ENCODE assay signal across 15 mouse cellular contexts in the genomic region with DNA sequence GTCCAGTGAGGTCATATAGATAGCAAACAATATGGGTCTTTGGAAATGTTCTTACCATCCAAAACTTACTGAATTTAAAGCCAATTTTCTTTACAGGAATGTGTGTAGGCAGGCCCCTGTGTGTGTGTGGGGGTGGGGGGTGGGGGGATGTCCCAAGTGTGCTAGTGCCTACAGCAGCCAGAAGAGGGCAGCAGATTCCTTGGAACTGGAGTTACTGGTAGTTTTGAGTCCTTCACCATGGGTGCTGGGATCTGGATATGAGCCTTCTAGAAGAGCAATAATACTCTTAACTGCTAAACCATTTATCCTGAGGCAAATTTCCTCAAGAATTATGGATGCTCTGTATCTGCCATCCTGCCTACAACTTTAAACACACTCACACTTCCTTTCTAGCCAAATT.
"Had no signal": no experiment of that assay in that cellular context is flagged by ENCODE, and none has a peak within 500 bp of the region (broad histone marks: within the 10 kb centered on the region; RNA-seq: fewer than 3 reads in every experiment).

No protein-coding gene starts in this region.

- H3K27ac ChIP-seq: kidney, postnatal 0 days; left cerebral cortex, adult 2 months; liver, embryonic 13.5 days; midbrain, embryonic 12.5 days; midbrain, embryonic 15.5 days; neural tube, embryonic 12.5 days; neural tube, embryonic 15.5 days had no signal

- DNase-seq: kidney, postnatal 36 days; layer of hippocampus, postnatal 36 days; liver, embryonic 13.5 days; lung, adult 2 months; lung, postnatal 14 days; lung, postnatal 4 days; right cerebral cortex, postnatal 25 days; thymus, adult 18-20 months; thymus, postnatal 36 days had no signal

- H3K9me3 ChIP-seq: liver, embryonic 13.5 days; midbrain, embryonic 12.5 days; midbrain, embryonic 15.5 days; neural tube, embryonic 12.5 days; neural tube, embryonic 15.5 days had no signal

- H3K4me3 ChIP-seq: left cerebral cortex, adult 2 months; liver, embryonic 13.5 days; midbrain, embryonic 12.5 days; midbrain, embryonic 15.5 days; neural tube, embryonic 12.5 days; neural tube, embryonic 15.5 days had no signal

- H3K27me3 ChIP-seq: liver, embryonic 13.5 days; midbrain, embryonic 12.5 days; midbrain, embryonic 15.5 days; neural tube, embryonic 12.5 days; neural tube, embryonic 15.5 days had no signal

- H3K9ac ChIP-seq: liver, embryonic 13.5 days; midbrain, embryonic 12.5 days; midbrain, embryonic 15.5 days; neural tube, embryonic 12.5 days; neural tube, embryonic 15.5 days had no signal

- H3K36me3 ChIP-seq: liver, embryonic 13.5 days; midbrain, embryonic 12.5 days; midbrain, embryonic 15.5 days; neural tube, embryonic 12.5 days; neural tube, embryonic 15.5 days had no signal

- H3K4me1 ChIP-seq: liver, embryonic 13.5 days; midbrain, embryonic 12.5 days; midbrain, embryonic 15.5 days; neural tube, embryonic 12.5 days; neural tube, embryonic 15.5 days had no signal
